Mouse (Mus musculus): ENCODE measurements around the gene Nt5c3b. TPM values are rescaled to one million over a fixed set of nuclear protein-coding genes. Genes with fewer than 3 reads are reported as not detected.

Nt5c3b gene
- total RNA-seq, 2 experiments from 2014 or later, result 50.4 to 58.2 TPM

GRCm38 (mm10) chr11:100402240-100402639 lies 39.4 kb downstream of the Nt5c3b start:
- no peak for DNase-seq (ENCODE audit: low spot score in 2 of 2)

GRCm38 (mm10) chr11:100400842-100401241 lies 40.8 kb downstream of the Nt5c3b start:
- DNase-seq (ENCODE audit: low spot score in 2 of 2), result no peak

- DNase-seq (ENCODE audit: low spot score in 2 of 2), result no peak
These were observed 41.7 kb downstream of the Nt5c3b start for GRCm38 (mm10) chr11:100399727-100400538.

GRCm38 (mm10) chr11:100399320-100399719 lies 42.3 kb downstream of the Nt5c3b start:
- DNase-seq (ENCODE audit: low spot score in 2 of 2), result no peak

- DNase-seq (ENCODE audit: low spot score in 2 of 2), result no peak
These were observed 43.1 kb downstream of the Nt5c3b start for GRCm38 (mm10) chr11:100398517-100398916.

GRCm38 (mm10) chr11:100397600-100398389 lies 43.8 kb downstream of the Nt5c3b start, which contains the start of gene Jup:
Gene Jup (minus strand): TSS chr11:100397763.
- peak; percentile 99 to 100 for DNase-seq (ENCODE audit: low spot score in 2 of 2)

- no peak for DNase-seq (ENCODE audit: low spot score in 2 of 2)
These were observed 44.6 kb downstream of the Nt5c3b start for GRCm38 (mm10) chr11:100396886-100397599.

GRCm38 (mm10) chr11:100395861-100396631 lies 45.6 kb downstream of the Nt5c3b start:
- DNase-seq (ENCODE audit: low spot score in 2 of 2), result no peak

- no peak for DNase-seq (ENCODE audit: low spot score in 2 of 2)
These were observed 46.4 kb downstream of the Nt5c3b start for GRCm38 (mm10) chr11:100395200-100395599.

GRCm38 (mm10) chr11:100394353-100395074 lies 47.1 kb downstream of the Nt5c3b start:
- DNase-seq (ENCODE audit: low spot score in 2 of 2), result no peak

GRCm38 (mm10) chr11:100393733-100394132 lies 47.9 kb downstream of the Nt5c3b start:
- no peak for DNase-seq (ENCODE audit: low spot score in 2 of 2)

GRCm38 (mm10) chr11:100392958-100393357 lies 48.6 kb downstream of the Nt5c3b start:
- DNase-seq (ENCODE audit: low spot score in 2 of 2), result no peak

- DNase-seq (ENCODE audit: low spot score in 2 of 2), result no peak
These were observed 49.7 kb downstream of the Nt5c3b start for GRCm38 (mm10) chr11:100391884-100392345.

GRCm38 (mm10) chr11:100391081-100391883 lies 50.3 kb downstream of the Nt5c3b start:
- no peak for DNase-seq (ENCODE audit: low spot score in 2 of 2)

- no peak for DNase-seq (ENCODE audit: low spot score in 2 of 2)
These were observed 51.6 kb downstream of the Nt5c3b start for GRCm38 (mm10) chr11:100389931-100390445.

- DNase-seq (ENCODE audit: low spot score in 2 of 2), result no peak
These were observed 53.0 kb downstream of the Nt5c3b start for GRCm38 (mm10) chr11:100388588-100388987.

- DNase-seq (ENCODE audit: low spot score in 2 of 2), result no peak
These were observed 53.8 kb downstream of the Nt5c3b start for GRCm38 (mm10) chr11:100387589-100388375.

- no peak for DNase-seq (ENCODE audit: low spot score in 2 of 2)
These were observed 54.5 kb downstream of the Nt5c3b start for GRCm38 (mm10) chr11:100387111-100387510.

All from layer of hippocampus, postnatal 14 days (tissue).